Mouse (Mus musculus) thymus, adult 2 months (tissue): ENCODE results near the gene Gin1.
"Not testable (repeated sequence)": the region's sequence is repeated elsewhere in the genome, so short reads cannot be mapped to it uniquely, and the experiment has no call there.

Source experiments
- CTCF ChIP-seq: fragments of 200-500 bp; IDR thresholded peaks from 2 replicates; pipeline ENCODE4 v1.5.1; 2012; ENCODE audit warnings: mild to moderate bottlenecking, control low read depth, low read length, moderate library complexity, borderline replicate concordance; ENCODE audit not compliant: control insufficient read depth, poor library complexity, insufficient read depth; ENCODE audit errors: extremely low read depth
- POLR2A ChIP-seq: fragments of 200-500 bp; IDR thresholded peaks from 2 replicates; pipeline ENCODE4 v1.6.1; 2012; ENCODE audit warnings: mild to moderate bottlenecking, low read length, control low read depth, moderate library complexity; ENCODE audit not compliant: control insufficient read depth, poor library complexity, insufficient read depth; ENCODE audit errors: extremely low read depth

- not testable (repeated sequence) for TF ChIP-seq CTCF, POLR2A
Observed at GRCm38 (mm10) chr1:97765712-97766111, 4.3 kb upstream of the Gin1 start.
